Mouse (Mus musculus): ENCODE data around the gene Tspan5.

GRCm38 (mm10) chr3:138851876-138852275 lies 109.9 kb downstream of the Tspan5 start:
- TF ChIP-seq CTCF (IDR thresholded peaks at IDR 0.05; ENCODE audit: low read depth) (no peak), EP300 (optimal IDR thresholded peaks at IDR 0.05) (no peak)
